8 mouse cellular contexts compared by ENCODE assay signal in the genomic region with DNA sequence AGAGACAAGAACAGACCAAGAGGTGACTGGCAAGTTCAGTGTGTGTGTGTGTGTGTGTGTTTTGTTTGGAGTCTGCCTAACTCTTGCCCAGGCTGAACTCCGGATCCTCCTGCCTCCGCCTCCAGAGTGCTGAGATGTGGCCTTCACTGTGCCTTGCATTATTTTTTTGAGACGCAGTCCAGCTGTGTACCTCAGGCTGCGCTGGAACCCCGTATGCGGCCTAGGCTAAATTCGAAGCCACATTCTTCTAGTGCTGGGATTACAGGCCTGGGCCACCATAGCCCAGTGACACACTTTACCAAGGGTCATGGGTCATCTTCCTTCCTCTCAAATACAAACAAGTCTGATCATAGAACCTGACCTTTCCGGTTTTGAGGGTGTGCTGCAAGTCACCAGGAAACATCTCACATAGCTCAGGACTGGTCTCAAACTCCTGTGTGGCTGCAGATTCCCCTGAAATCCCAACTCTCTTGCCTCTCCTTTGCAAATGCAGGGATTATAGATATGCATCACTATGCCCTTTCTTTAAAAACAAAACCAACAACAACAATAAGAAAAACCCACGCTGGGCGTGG. TPM values are rescaled to one million over a fixed set of nuclear protein-coding genes. Genes with fewer than 3 reads are reported as not detected.
DNase-seq lines count a peak whose midpoint lies in the region; ATAC-seq and TF ChIP-seq lines count a peak whose summit lies in the region.

No protein-coding gene starts in this region.

- peak overlapping the region; percentile 99 for H3K4me3 ChIP-seq in lung, embryonic 16.5 days (ENCODE audit: low read length)
- H3K4me3 ChIP-seq in embryonic facial prominence, embryonic 14.5 days (ENCODE audit: low read depth, low read length) = peak overlapping the region; percentile 78
- peak overlapping the region; percentile 96 for H3K4me3 ChIP-seq in olfactory bulb, adult 2 months (ENCODE audit: insufficient read depth, low read depth, low read length)

- DNase-seq in lung, postnatal 4 days = no peak
- no peak for DNase-seq in embryonic facial prominence, embryonic 14.5 days (ENCODE audit: low spot score)
- peak; percentile 19 for DNase-seq in kidney, postnatal 14 days
- DNase-seq in embryo, embryonic 9.5 days (ENCODE audit: extremely low spot score) = no peak

- no peaks in the 10 kb centered on the region for H3K9me3 ChIP-seq in lung, embryonic 16.5 days (ENCODE audit: control insufficient read depth, low read length)
- H3K9me3 ChIP-seq in embryonic facial prominence, embryonic 14.5 days (ENCODE audit: control insufficient read depth, low read length) = no peaks in the 10 kb centered on the region

- peak overlapping the region; percentile 69 for H3K4me2 ChIP-seq in lung, embryonic 16.5 days (ENCODE audit: low read depth, low read length)
- peak overlapping the region; percentile 90 for H3K4me2 ChIP-seq in embryonic facial prominence, embryonic 14.5 days (ENCODE audit: low read depth, low read length)

- 61% methylated on average over 10 of the region's 10 CpGs for WGBS in lung, embryonic 16.5 days
- 71% methylated on average over 10 of the region's 10 CpGs for WGBS in embryonic facial prominence, embryonic 14.5 days
- 72% methylated on average over 10 of the region's 10 CpGs for WGBS in olfactory bulb, adult 2 months

- H3K9ac ChIP-seq in lung, embryonic 16.5 days (ENCODE audit: low read length) = peak overlapping the region; percentile 99
- peak overlapping the region; percentile 96 for H3K9ac ChIP-seq in embryonic facial prominence, embryonic 14.5 days (ENCODE audit: low read depth, low read length)

- ATAC-seq in lung, embryonic 16.5 days (ENCODE audit: low read depth) = no peak
- no peak for ATAC-seq in embryonic facial prominence, embryonic 14.5 days (ENCODE audit: low read depth)
- no peak for ATAC-seq in activated CD4-positive, CD25-positive, alpha-beta regulatory T cell, adult 4 months
- ATAC-seq in cerebellum, adult (ENCODE audit: insufficient number of reproducible peaks, low FRiP score, low TSS enrichment) = no peak

- H3K27ac ChIP-seq in lung, embryonic 16.5 days (ENCODE audit: low read length) = no peak overlapping the region
- peak overlapping the region; percentile 74; the same call in 1 of the 2 replicates for H3K27ac ChIP-seq in embryonic facial prominence, embryonic 14.5 days (replicated peaks; ENCODE audit: low read depth, low read length)
- H3K27ac ChIP-seq in olfactory bulb, adult 2 months (ENCODE audit: insufficient read depth, low read depth, low read length) = no peak overlapping the region

- H3K4me1 ChIP-seq in lung, embryonic 16.5 days (replicated peaks; ENCODE audit: control insufficient read depth, insufficient read depth, low read length) = peaks cover 10% of the 10 kb centered on the region
- H3K4me1 ChIP-seq in embryonic facial prominence, embryonic 14.5 days (ENCODE audit: control insufficient read depth, insufficient read depth, low read length) = peaks cover 4% of the 10 kb centered on the region; the same call in 1 of the 2 replicates
- peaks cover 4% of the 10 kb centered on the region for H3K4me1 ChIP-seq in olfactory bulb, adult 2 months (ENCODE audit: control insufficient read depth, insufficient read depth, low read length)

- no peak for TF ChIP-seq CTCF in olfactory bulb, adult 2 months (IDR thresholded peaks at IDR 0.05; ENCODE audit: insufficient read depth, low read depth, low read length)

- no peaks in the 10 kb centered on the region for H3K27me3 ChIP-seq in lung, embryonic 16.5 days (ENCODE audit: control insufficient read depth, insufficient read depth, low read depth, low read length)
- no peaks in the 10 kb centered on the region for H3K27me3 ChIP-seq in embryonic facial prominence, embryonic 14.5 days (replicated peaks; ENCODE audit: control insufficient read depth, insufficient read depth, low read length)

- TF ChIP-seq POLR2A in olfactory bulb, adult 2 months (IDR thresholded peaks at IDR 0.05; ENCODE audit: insufficient read depth, low read depth, low read length) = no peak

- peaks cover 17% of the 10 kb centered on the region for H3K36me3 ChIP-seq in lung, embryonic 16.5 days (ENCODE audit: control insufficient read depth, insufficient read depth, low read length)
- H3K36me3 ChIP-seq in embryonic facial prominence, embryonic 14.5 days (ENCODE audit: control insufficient read depth, insufficient read depth, low read length) = peaks cover 38% of the 10 kb centered on the region

RNA-seq across cellular contexts. Expression of a gene that starts 1.1 kb away (rescaled TPM):
- polyA plus RNA-seq in lung, embryonic 16.5 days (2015; fragmentation: Nextera tagmentation; extraction: Ambion mirVana) = 156 and 164 TPM in 2 replicates
- polyA plus RNA-seq in embryonic facial prominence, embryonic 14.5 days (2014; fragmentation: Nextera tagmentation; extraction: Ambion mirVana) = 144 and 149 TPM in 2 replicates
- polyA plus RNA-seq in olfactory bulb, adult 2 months (2012; ENCODE audit: insufficient read depth, insufficient read length, low replicate concordance, missing spikeins) = 403 TPM in 1 of 2 replicates, not detected in the other
- polyA plus RNA-seq in activated CD4-positive, CD25-positive, alpha-beta regulatory T cell, adult 4 months (2017; shearing (Covaris generic)) = 10 to 100 TPM; 62.6 to 75.9 TPM

RNA-seq across cellular contexts. Expression of a gene that starts 8.4 kb away (rescaled TPM):
- polyA plus RNA-seq in lung, embryonic 16.5 days (2015; fragmentation: Nextera tagmentation; extraction: Ambion mirVana) = 63.5 and 64.0 TPM in 2 replicates
- 53.8 and 57.5 TPM in 2 replicates for polyA plus RNA-seq in embryonic facial prominence, embryonic 14.5 days (2014; fragmentation: Nextera tagmentation; extraction: Ambion mirVana)
- polyA plus RNA-seq in olfactory bulb, adult 2 months (2012; ENCODE audit: insufficient read depth, insufficient read length, low replicate concordance, missing spikeins) = not detected in 2 replicates
- 10 to 100 TPM; 85.8 to 90.4 TPM for polyA plus RNA-seq in activated CD4-positive, CD25-positive, alpha-beta regulatory T cell, adult 4 months (2017; shearing (Covaris generic))

RNA-seq across cellular contexts. Expression of a gene that starts 11.2 kb away (rescaled TPM):
- polyA plus RNA-seq in lung, embryonic 16.5 days (2015; fragmentation: Nextera tagmentation; extraction: Ambion mirVana) = 71.3 and 75.9 TPM in 2 replicates
- polyA plus RNA-seq in embryonic facial prominence, embryonic 14.5 days (2014; fragmentation: Nextera tagmentation; extraction: Ambion mirVana) = 60.2 and 68.8 TPM in 2 replicates
- not detected in 2 replicates for polyA plus RNA-seq in olfactory bulb, adult 2 months (2012; ENCODE audit: insufficient read depth, insufficient read length, low replicate concordance, missing spikeins)
- polyA plus RNA-seq in activated CD4-positive, CD25-positive, alpha-beta regulatory T cell, adult 4 months (2017; shearing (Covaris generic)) = 10 to 100 TPM; 63.2 to 70.9 TPM

RNA-seq across cellular contexts. Expression of a gene that starts 11.4 kb away (rescaled TPM):
- polyA plus RNA-seq in lung, embryonic 16.5 days (2015; fragmentation: Nextera tagmentation; extraction: Ambion mirVana) = not detected in 2 replicates
- polyA plus RNA-seq in embryonic facial prominence, embryonic 14.5 days (2014; fragmentation: Nextera tagmentation; extraction: Ambion mirVana) = not detected in 2 replicates
- not detected in 2 replicates for polyA plus RNA-seq in olfactory bulb, adult 2 months (2012; ENCODE audit: insufficient read depth, insufficient read length, low replicate concordance, missing spikeins)
- polyA plus RNA-seq in activated CD4-positive, CD25-positive, alpha-beta regulatory T cell, adult 4 months (2017; shearing (Covaris generic)) = not detected

RNA-seq across cellular contexts. Expression of a gene that starts 16.3 kb away (rescaled TPM):
- 68.4 and 71.4 TPM in 2 replicates for polyA plus RNA-seq in lung, embryonic 16.5 days (2015; fragmentation: Nextera tagmentation; extraction: Ambion mirVana)
- polyA plus RNA-seq in embryonic facial prominence, embryonic 14.5 days (2014; fragmentation: Nextera tagmentation; extraction: Ambion mirVana) = 77.4 and 86.6 TPM in 2 replicates
- polyA plus RNA-seq in olfactory bulb, adult 2 months (2012; ENCODE audit: insufficient read depth, insufficient read length, low replicate concordance, missing spikeins) = not detected in 2 replicates
- 100 to 1,000 TPM; 112 to 130 TPM for polyA plus RNA-seq in activated CD4-positive, CD25-positive, alpha-beta regulatory T cell, adult 4 months (2017; shearing (Covaris generic))

Comparison
In these comparisons a context has a peak if more than half of its experiments do, and no peak if none do; other contexts are left out.
1. RNA of a gene that starts 8.4 kb away (polyA plus RNA-seq): 85.8 to 90.4 TPM in activated CD4-positive, CD25-positive, alpha-beta regulatory T cell, adult 4 months, 63.5 to 64.0 TPM in lung, embryonic 16.5 days and 53.8 to 57.5 TPM in embryonic facial prominence, embryonic 14.5 days; not detected in olfactory bulb, adult 2 months; every median in the first group is over 10 times any median in the second.
2. RNA of a gene that starts 11.2 kb away (polyA plus RNA-seq): 71.3 to 75.9 TPM in lung, embryonic 16.5 days, 63.2 to 70.9 TPM in activated CD4-positive, CD25-positive, alpha-beta regulatory T cell, adult 4 months and 60.2 to 68.8 TPM in embryonic facial prominence, embryonic 14.5 days; not detected in olfactory bulb, adult 2 months; every median in the first group is over 10 times any median in the second.
3. Peak in every context shown above with its lines, with median percentiles within 50 percentile points of each other: H3K4me3 ChIP-seq.